Mouse (Mus musculus) lung, embryonic 16.5 days (tissue): ENCODE data around the gene Ccl28. TPM values are rescaled to one million over a fixed set of nuclear protein-coding genes. Genes with fewer than 3 reads are reported as not detected.
"Not testable (repeated sequence)": the region's sequence is repeated elsewhere in the genome, so short reads cannot be mapped to it uniquely, and the experiment has no call there.

Experiments used
- ATAC-seq: fragments of 200-750 bp; cut with Nextera tagmentation; 2 replicates; pipeline ENCODE4 v1.8.0; 2017; ENCODE audit warnings: low read depth, mild to moderate bottlenecking, moderate library complexity
- H3K27ac ChIP-seq: fragments of 300-500 bp; sonication (generic); 2 replicates; pipeline ENCODE4 v1.5.1; 2014; ENCODE audit warnings: mild to moderate bottlenecking, control low read depth, low read length
- H3K27me3 ChIP-seq: fragments of 300-500 bp; sonication (generic); 2 replicates; pipeline ENCODE4 v1.6.1; 2014; ENCODE audit warnings: low read depth, low read length, mixed read lengths; ENCODE audit not compliant: control insufficient read depth, insufficient read depth
- H3K36me3 ChIP-seq: fragments of 300-500 bp; sonication (generic); 2 replicates; pipeline ENCODE4 v1.6.1; 2014; ENCODE audit warnings: low read length; ENCODE audit not compliant: control insufficient read depth, insufficient read depth
- H3K4me1 ChIP-seq: fragments of 300-500 bp; sonication (generic); replicated peaks from 2 replicates; pipeline ENCODE4 v1.6.1; 2014; ENCODE audit warnings: low read length, mixed read lengths; ENCODE audit not compliant: control insufficient read depth, insufficient read depth
- H3K4me2 ChIP-seq: fragments of 300-500 bp; sonication (generic); 2 replicates; pipeline ENCODE4 v1.6.1; 2014; ENCODE audit warnings: low read depth, low read length, control low read depth
- H3K4me3 ChIP-seq: fragments of 300-500 bp; sonication (generic); 2 replicates; pipeline ENCODE4 v1.5.1; 2014; ENCODE audit warnings: mild to moderate bottlenecking, low read length, control low read depth
- H3K9ac ChIP-seq: fragments of 300-500 bp; sonication (generic); 2 replicates; pipeline ENCODE4 v1.6.1; 2014; ENCODE audit warnings: low read length, control low read depth
- H3K9me3 ChIP-seq: fragments of 300-500 bp; sonication (generic); 2 replicates; pipeline ENCODE4 v1.6.1; 2016; ENCODE audit warnings: low read length; ENCODE audit not compliant: control insufficient read depth
- WGBS: fragments of 180-500 bp; shearing (Covaris S2); extraction: QIAGEN DNeasy Blood & Tissue Kit; methylation state at CpG from one replicate; pipeline ENCODE4 v1.1.7; 2014; 5-methylcytosine and 5-hydroxymethylcytosine counted together
- polyA plus RNA-seq: library from polyadenylated mRNA; unstranded; fragments of >200 nt; fragmentation: Nextera tagmentation; extraction: Ambion mirVana; gene quantifications from 2 replicates; pipeline ENCODE4 v1.2.1, GENCODE M21; 2015

Ccl28 gene
- 0.06 and 0.23 TPM in 2 replicates for polyA plus RNA-seq

GRCm38 (mm10) chr13:119623634-119624033 is at the start of gene Ccl28:
TSS of gene Ccl28 (plus strand) at chr13:119623819.
- H3K4me1 ChIP-seq, result no peaks in the 10 kb centered on the region
- ATAC-seq, result no peak
- no peaks in the 10 kb centered on the region for H3K36me3 ChIP-seq
- H3K27me3 ChIP-seq, result no peaks in the 10 kb centered on the region
- 80% methylated on average over 6 of the region's 6 CpGs for WGBS
- H3K9ac ChIP-seq, result no peak within 1 kb of the TSS
- H3K4me3 ChIP-seq, result no peak within 1 kb of the TSS
- H3K27ac ChIP-seq, result no peak within 1 kb of the TSS
- H3K9me3 ChIP-seq, result no peaks in the 10 kb centered on the region
- H3K4me2 ChIP-seq, result no peak within 1 kb of the TSS

GRCm38 (mm10) chr13:119596321-119597211 is 27.1 kb upstream of the Ccl28 start:
- not testable (repeated sequence) for H3K9ac ChIP-seq, H3K27me3 ChIP-seq, H3K27ac ChIP-seq, H3K4me2 ChIP-seq, H3K36me3 ChIP-seq, H3K4me1 ChIP-seq, H3K4me3 ChIP-seq
- peaks cover 11% of the 10 kb centered on the region for H3K9me3 ChIP-seq
- ATAC-seq, result peak; percentile 93
- 71% methylated on average over 14 of the region's 16 CpGs for WGBS

GRCm38 (mm10) chr13:119598466-119598865 is 25.2 kb upstream of the Ccl28 start:
- not testable (repeated sequence) for ATAC-seq

DNA sequence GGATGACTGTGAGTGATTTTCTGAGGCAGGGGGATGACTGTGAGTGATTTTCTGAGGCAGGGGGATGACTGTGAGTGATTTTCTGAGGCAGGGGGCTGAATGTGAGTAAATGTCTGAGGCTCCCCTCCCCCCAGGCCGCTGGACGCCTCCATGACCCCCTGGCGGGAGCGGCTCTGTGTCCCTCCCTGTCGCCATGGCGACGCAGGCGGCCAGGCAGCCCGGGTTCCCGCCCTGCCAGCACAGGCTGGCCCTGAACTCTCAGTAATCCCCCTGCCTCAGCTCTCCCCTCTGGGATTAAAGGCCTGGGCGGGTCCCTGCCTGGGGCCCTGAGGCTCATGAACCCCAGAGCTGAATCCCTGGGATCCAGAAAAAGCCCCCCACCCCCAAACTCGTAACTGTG is 24.6 kb upstream of the Ccl28 start:
- H3K4me3 ChIP-seq, H3K4me1 ChIP-seq, ATAC-seq, H3K27ac ChIP-seq, H3K9ac ChIP-seq, H3K27me3 ChIP-seq, H3K36me3 ChIP-seq, H3K4me2 ChIP-seq: not testable (repeated sequence)
- peaks cover 15% of the 10 kb centered on the region for H3K9me3 ChIP-seq
- 78% methylated on average over 10 of the region's 12 CpGs for WGBS

More at GRCm38 (mm10) chr13:119598466-119598865, 25.2 kb upstream of the Ccl28 start:
- not testable (repeated sequence) for H3K27me3 ChIP-seq, H3K4me2 ChIP-seq, H3K36me3 ChIP-seq, H3K4me3 ChIP-seq, H3K9ac ChIP-seq, H3K4me1 ChIP-seq, H3K27ac ChIP-seq
- peaks cover 11% of the 10 kb centered on the region for H3K9me3 ChIP-seq

DNA sequence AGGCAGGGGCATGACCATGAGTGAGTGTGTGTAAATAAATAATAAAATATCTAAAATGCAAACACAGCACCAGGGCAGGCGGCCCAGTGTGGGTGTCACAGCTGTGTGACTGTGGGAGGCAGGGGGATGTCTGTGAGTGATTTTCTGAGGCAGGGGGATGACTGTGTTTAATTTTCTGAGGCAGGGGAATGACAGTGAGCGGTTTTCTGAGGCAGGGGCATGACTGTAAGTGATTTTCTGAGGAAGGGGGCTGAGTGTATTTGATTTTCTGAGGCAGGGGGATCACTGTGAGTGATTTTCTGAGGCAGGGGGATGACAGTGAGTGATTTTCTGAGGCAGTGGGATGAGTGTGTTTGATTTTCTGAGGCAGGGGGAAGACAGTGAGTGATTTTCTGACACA is 24.1 kb upstream of the Ccl28 start:
- not testable (repeated sequence) for ATAC-seq
- WGBS, result 72% methylated on average over 2 of the region's 2 CpGs
- peaks cover 15% of the 10 kb centered on the region for H3K9me3 ChIP-seq

DNA sequence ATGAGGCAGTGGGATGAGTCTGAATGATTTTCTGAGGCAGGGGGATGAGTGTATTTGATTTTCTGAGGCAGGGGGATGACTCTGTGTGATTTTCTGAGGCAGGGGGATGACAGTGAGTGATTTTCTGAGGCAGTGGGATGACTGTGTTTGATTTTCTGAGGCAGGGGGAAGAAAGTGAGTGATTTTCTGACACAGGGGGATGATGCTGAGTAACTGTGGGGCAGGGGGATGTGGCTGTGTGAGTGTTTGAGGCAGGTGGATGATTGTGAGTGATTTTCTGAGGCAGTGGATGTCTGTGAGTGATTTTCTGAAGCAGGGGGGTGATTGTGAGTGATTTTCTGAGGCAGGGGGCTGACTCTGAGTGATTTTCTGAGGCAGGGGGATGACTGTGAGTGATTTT is 23.5 kb upstream of the Ccl28 start:
- H3K4me3 ChIP-seq, H3K9ac ChIP-seq, H3K4me1 ChIP-seq, H3K27ac ChIP-seq, H3K36me3 ChIP-seq, ATAC-seq, H3K27me3 ChIP-seq, H3K4me2 ChIP-seq: not testable (repeated sequence)
- peaks cover 15% of the 10 kb centered on the region for H3K9me3 ChIP-seq

More for the DNA sequence above, 24.1 kb upstream of the Ccl28 start:
- H3K4me3 ChIP-seq, H3K36me3 ChIP-seq, H3K27me3 ChIP-seq, H3K27ac ChIP-seq, H3K4me1 ChIP-seq, H3K9ac ChIP-seq, H3K4me2 ChIP-seq: not testable (repeated sequence)

DNA sequence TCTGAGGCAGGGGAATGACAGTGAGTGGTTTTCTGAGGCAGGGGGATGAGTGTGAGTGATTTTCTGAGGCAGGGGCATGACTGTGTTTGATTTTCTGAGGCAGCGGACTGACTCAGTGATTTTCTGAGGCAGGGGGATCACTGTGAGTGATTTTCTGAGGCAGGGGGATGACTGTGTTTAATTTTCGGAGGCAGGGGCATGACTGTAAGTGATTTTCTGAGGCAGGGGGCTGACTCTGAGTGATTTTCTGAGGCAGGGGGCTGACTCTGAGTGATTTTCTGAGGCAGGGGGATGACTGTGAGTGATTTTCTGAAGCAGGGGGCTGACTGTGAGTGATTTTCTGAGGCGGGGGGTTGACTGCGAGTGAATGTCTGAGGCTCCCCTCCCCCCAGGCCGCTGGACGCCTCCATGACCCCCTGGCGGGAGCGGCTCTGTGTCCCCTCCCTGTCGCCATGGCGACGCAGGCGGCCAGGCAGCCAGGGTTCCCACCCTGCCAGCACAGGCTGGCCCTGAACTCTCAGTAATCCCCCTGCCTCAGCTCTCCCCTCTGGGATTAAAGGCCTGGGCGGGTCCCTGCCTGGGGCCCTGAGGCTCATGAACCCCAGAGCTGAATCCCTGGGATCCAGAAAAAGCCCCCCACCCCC is 20.8 kb upstream of the Ccl28 start:
- 46% methylated on average over 12 of the region's 13 CpGs for WGBS
- not testable (repeated sequence) for H3K4me1 ChIP-seq

DNA sequence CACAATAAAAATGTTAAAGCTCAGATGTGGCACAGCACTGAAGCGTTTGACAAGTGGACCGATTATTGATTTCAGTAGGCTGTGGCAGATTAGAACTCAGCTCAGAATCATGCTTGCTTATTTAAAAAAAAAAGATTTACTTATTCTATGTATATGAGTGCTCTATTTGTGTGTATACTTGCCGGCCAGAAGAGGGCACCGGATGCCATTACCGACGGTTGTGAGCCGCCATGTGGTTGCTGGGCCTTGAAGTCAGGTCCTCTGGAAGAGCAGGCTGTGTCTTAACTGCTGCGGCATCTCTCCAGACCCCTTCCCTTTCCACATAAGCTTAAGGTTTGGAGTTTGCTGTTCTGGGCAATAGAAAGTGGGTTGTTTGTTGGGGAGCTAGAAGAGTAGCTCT is 19.7 kb upstream of the Ccl28 start:
- ATAC-seq, H3K36me3 ChIP-seq, H3K9ac ChIP-seq, H3K9me3 ChIP-seq, H3K27ac ChIP-seq, H3K4me3 ChIP-seq, H3K4me1 ChIP-seq, H3K27me3 ChIP-seq, H3K4me2 ChIP-seq: not testable (repeated sequence)
- whole genome bisulfite sequencing, result 93% methylated on average over 6 of the region's 8 CpGs

More for the DNA sequence above, 20.8 kb upstream of the Ccl28 start:
- H3K27ac ChIP-seq, H3K9ac ChIP-seq, ATAC-seq, H3K36me3 ChIP-seq, H3K4me3 ChIP-seq, H3K9me3 ChIP-seq, H3K4me2 ChIP-seq, H3K27me3 ChIP-seq: not testable (repeated sequence)

DNA sequence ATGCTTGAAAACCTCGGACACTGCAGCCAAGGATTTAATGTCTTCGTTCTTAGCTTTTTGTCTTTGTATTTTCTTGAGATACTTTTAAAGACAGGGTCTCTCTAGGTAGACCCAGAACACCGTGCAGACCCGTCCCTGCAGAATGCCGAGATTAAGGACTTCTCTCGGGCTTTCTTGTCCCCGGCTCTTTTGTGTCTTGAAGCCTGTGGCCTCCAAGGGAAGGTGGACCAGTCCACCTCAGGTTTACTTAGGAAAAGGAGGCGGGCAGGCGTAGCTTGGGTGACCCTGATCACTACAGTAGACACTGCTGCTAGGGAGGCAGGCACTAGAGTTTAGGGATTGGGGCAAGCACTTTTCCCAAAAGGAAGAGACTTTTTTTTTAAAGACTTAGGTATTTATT is 19.3 kb upstream of the Ccl28 start:
- H3K4me2 ChIP-seq, H3K4me1 ChIP-seq, H3K27me3 ChIP-seq, ATAC-seq, H3K36me3 ChIP-seq, H3K9ac ChIP-seq, H3K4me3 ChIP-seq, H3K9me3 ChIP-seq, H3K27ac ChIP-seq: not testable (repeated sequence)
- WGBS, result 89% methylated on average over 7 of the region's 9 CpGs
